Mouse (Mus musculus): ENCODE measurements around the gene Zar1. TPM values are rescaled to one million over a fixed set of nuclear protein-coding genes. Genes with fewer than 3 reads are reported as not detected.
"Not testable (repeated sequence)": the region's sequence is repeated elsewhere in the genome, so short reads cannot be mapped to it uniquely, and the experiment has no call there.

Gene Zar1
- polyA plus RNA-seq, 1 experiment from 2014 or later, result 3.8 TPM

DNA sequence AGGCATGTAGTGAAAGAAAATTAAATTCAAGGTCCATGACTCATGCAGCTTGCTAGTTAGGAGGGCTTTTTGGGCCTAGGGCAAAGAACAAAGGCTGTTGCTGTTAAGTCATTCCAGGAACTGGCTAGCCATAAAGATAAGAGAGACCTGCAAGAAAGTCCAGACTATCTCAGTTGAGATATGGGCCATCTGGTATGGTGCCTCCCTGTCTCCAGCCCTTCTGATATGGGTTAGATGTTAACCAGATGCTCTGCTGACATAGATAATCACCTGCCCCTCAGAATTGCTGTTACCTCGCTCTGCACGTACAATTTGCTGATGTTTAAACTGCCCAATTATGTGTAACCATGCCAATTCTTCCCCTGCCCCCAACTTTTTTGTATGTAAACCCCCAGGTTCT, 17.9 kb downstream of the Zar1 start:
- ATAC-seq (ENCODE audit: low read depth); H3K9me3 ChIP-seq; H3K4me3 ChIP-seq; H3K4me2 ChIP-seq; H3K9ac ChIP-seq; H3K27ac ChIP-seq (replicated peaks); H3K36me3 ChIP-seq; H3K27me3 ChIP-seq: not testable (repeated sequence)
- WGBS, result 96% methylated on average over 2 of the region's 2 CpGs
- peaks cover 13% of the 10 kb centered on the region for H3K4me1 ChIP-seq (replicated peaks)

DNA sequence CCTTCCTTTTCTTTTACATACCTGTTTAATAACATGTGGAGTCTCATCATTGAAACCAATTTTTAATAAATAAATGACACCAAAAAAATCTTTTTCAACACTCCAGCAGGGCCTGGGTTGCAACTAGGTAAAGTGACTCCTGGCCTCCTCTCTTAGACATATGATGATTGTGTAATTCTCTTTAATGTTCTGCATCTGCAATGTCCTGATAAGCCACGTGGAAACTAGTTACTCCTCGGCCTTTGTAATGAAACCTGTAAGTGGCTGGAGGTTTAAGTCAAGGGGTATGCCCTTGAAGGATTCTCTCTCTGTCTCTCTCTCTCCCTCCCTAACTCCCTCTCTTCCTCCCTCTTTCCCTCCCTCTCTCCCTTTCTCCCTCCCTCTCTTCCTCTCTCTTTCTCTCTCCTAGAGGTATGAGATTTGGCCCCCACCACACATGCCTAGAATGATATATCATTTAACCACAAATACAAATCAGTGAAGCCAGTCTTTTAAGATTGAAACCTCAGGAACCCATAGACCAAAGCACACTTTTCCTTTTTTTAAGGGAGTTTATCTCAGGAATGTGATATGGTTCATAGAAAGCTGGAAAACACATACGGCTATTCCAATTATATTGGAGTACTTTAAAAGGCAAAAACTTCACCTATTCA, 20.0 kb downstream of the Zar1 start:
- H3K27ac ChIP-seq (replicated peaks), result no peak overlapping the region
- peaks cover 16% of the 10 kb centered on the region for H3K4me1 ChIP-seq (replicated peaks)
- no peak overlapping the region for H3K4me2 ChIP-seq
- no peak for ATAC-seq (ENCODE audit: low read depth)
- no peaks in the 10 kb centered on the region; the same call in 1 of the 2 replicates for H3K36me3 ChIP-seq
- H3K9me3 ChIP-seq, result no peaks in the 10 kb centered on the region
- 87% methylated on average over 3 of the region's 3 CpGs for WGBS
- H3K27me3 ChIP-seq, result no peaks in the 10 kb centered on the region
- H3K4me3 ChIP-seq, result no peak overlapping the region
- no peak overlapping the region for H3K9ac ChIP-seq

DNA sequence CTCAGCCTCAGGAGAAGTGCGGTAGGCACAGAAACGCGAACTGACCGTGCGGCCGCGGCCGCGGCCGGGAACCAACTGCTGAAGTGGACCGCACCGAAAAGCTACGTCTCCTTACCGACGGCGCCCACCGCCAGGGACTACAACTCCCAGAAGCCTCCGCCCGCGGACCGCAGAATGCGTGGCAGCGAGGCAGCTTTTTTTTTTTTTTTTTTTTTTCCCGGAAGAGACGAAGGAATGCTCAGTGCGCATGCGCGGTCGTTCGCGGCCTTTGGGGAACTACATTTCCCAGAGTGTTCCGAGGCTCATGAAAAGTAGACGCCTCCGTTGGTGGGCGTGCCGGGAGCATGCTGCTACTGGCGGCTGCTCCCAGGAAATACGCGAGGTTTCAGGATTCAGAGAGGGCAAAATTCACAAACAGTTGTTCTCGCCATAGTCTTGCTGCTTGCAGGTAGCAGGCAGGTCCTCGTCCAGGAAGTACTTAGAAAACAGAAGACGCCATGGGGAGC, 21.5 kb downstream of the Zar1 start, which contains the start of gene Nfxl1:
Nfxl1 (minus strand) TSS at position 141 of the 506 bp plus-strand sequence.
- peak; percentile 96 for ATAC-seq (ENCODE audit: low read depth)

DNA sequence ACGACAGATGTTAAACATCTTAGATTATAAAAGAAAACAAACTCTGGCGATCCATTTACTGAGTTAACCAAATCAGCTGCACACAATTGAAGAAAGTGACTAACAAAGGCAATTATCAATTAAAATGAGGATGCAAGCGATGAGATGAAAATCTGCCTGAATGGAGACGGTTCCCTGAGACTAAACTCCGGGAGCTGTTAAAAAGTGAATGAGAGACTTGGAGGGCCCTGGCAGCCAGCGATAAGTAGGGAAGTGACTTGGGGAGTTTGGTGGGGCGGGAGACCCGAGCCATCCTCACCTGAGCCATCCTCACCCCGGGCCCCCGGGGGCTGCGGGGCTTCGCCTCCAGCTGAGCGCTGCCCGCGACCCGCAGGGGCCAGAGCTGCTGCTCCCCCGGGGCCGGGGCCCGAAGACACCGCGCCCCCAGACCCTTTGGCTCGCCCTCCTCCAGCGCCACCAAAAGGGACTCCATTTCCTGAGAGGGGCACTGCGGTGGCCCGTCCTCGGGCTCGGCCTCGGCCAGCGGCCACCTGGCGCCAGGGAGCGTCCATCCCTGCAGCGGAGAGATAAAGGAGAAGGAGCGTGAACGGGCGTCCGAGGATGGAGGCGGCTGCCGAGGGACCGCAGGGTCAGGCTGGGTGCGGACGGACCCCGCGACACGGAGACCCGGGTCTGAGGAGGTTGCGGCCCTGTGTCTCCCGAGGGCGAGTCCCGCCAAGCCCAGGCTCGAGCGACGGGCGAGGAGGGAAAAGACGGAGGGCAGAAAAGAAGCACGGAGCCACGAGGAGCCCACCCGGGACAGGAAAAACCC, 22.1 kb downstream of the Zar1 start:
- H3K27ac ChIP-seq (replicated peaks), result peak overlapping the region; percentile 74
- H3K27me3 ChIP-seq, result no peaks in the 10 kb centered on the region
- H3K4me3 ChIP-seq, result peak overlapping the region; percentile 96
- peaks cover 13% of the 10 kb centered on the region for H3K4me1 ChIP-seq (replicated peaks)
- ATAC-seq (ENCODE audit: low read depth), result peak; percentile 86
- H3K9ac ChIP-seq, result peak overlapping the region; percentile 91
- peaks cover 9% of the 10 kb centered on the region for H3K36me3 ChIP-seq
- under 1% methylated on average over 57 of the region's 57 CpGs for WGBS
- no peaks in the 10 kb centered on the region for H3K9me3 ChIP-seq
- H3K4me2 ChIP-seq, result peak overlapping the region; percentile 91

More for the DNA sequence above, 21.5 kb downstream of the Zar1 start, which contains the start of gene Nfxl1:
- Histone ChIP-seq H3K27me3 (no peaks in the 10 kb centered on the region), H3K9ac (peak within 1 kb of the TSS; percentile 91), H3K4me1 (replicated peaks) (peaks cover 16% of the 10 kb centered on the region), H3K9me3 (no peaks in the 10 kb centered on the region), H3K36me3 (peaks cover 5% of the 10 kb centered on the region), H3K27ac (replicated peaks) (peak within 1 kb of the TSS; percentile 74), H3K4me3 (peak within 1 kb of the TSS; percentile 96), H3K4me2 (peak within 1 kb of the TSS; percentile 91)
- under 1% methylated on average over 42 of the region's 42 CpGs for WGBS

DNA sequence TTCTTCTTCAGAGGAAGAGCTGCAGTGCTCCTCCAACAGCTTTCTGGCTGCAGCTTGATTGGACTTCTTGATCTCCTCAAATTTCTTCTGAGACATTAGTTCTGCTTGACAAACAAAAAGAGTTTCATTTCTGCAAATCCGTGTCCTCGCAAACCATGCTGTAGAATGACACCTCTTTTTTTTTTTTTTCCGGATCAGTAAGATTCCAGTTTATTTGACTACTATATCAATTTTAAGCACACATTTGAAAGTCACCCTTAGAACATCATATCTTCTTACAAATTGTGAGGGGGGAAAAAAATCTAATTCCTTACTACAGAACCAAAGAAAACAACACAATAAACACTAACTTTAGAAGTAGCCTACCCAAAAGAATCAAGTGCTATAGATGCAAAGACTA, 24.8 kb downstream of the Zar1 start:
- no peak overlapping the region for H3K4me2 ChIP-seq
- H3K4me3 ChIP-seq, result no peak overlapping the region
- no peaks in the 10 kb centered on the region for H3K27me3 ChIP-seq
- 73% methylated on average over 3 of the region's 3 CpGs for WGBS
- no peak overlapping the region for H3K27ac ChIP-seq (replicated peaks)
- no peak for ATAC-seq (ENCODE audit: low read depth)
- peaks cover 13% of the 10 kb centered on the region for H3K4me1 ChIP-seq (replicated peaks)
- H3K9me3 ChIP-seq, result no peaks in the 10 kb centered on the region
- peaks cover 18% of the 10 kb centered on the region for H3K36me3 ChIP-seq
- no peak overlapping the region for H3K9ac ChIP-seq

DNA sequence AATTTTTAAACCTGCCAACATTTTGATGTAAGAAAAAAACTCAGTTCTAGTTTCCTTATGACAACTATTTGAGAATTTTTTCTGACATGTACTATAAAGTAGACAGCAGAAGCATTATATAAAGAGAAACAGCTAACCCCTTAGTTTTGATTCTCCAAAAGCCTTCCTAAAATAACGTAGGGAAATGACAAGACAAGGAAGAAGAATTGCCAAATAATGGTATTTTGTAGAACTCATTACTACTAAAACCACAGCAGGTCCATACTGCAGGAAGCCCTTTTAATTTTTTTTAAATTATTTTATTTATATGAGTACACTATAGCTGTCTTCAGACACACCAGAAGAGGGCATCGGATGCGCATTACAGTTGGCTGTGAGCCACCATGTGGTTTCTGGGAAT, 29.8 kb downstream of the Zar1 start:
- Histone ChIP-seq H3K4me3 (no peak overlapping the region), H3K4me2 (no peak overlapping the region), H3K27ac (replicated peaks) (no peak overlapping the region), H3K36me3 (peaks cover 26% of the 10 kb centered on the region), H3K9me3 (no peaks in the 10 kb centered on the region), H3K27me3 (no peaks in the 10 kb centered on the region), H3K4me1 (replicated peaks) (no peaks in the 10 kb centered on the region), H3K9ac (no peak overlapping the region)
- WGBS, result 90% methylated on average over 3 of the region's 3 CpGs
- no peak for ATAC-seq (ENCODE audit: low read depth)

DNA sequence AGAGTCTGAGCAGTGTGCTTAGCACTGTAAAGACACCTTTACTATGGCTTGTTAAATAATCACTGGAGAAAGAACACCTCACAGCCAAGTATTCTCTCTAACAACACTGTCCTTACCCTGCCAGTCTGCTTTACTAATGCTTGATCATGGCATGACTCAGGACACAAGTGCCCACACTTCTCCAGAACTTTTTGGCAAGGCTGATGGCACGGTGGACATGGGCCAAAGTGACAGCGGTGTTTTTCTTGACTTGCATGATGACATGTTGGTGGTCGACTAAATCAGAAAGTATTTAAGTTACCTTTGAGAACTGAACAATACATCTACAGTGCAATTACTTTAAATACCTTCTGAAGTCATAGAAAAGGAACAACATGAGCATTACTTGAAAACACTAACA, 52.2 kb downstream of the Zar1 start:
- H3K27ac ChIP-seq (replicated peaks), result no peak overlapping the region
- no peaks in the 10 kb centered on the region for H3K9me3 ChIP-seq
- no peak overlapping the region for H3K4me3 ChIP-seq
- ATAC-seq (ENCODE audit: low read depth), result no peak
- H3K9ac ChIP-seq, result no peak overlapping the region
- no peaks in the 10 kb centered on the region for H3K27me3 ChIP-seq
- H3K36me3 ChIP-seq, result peaks cover 46% of the 10 kb centered on the region
- H3K4me1 ChIP-seq (replicated peaks), result no peaks in the 10 kb centered on the region
- H3K4me2 ChIP-seq, result no peak overlapping the region
- 95% methylated on average over 3 of the region's 3 CpGs for WGBS

Other genes with a start within 250 kb of the Zar1 start
- 1.9 and 2.0 TPM in 2 replicates for gene Corin, start 76.8 kb downstream of the Zar1 start, polyA plus RNA-seq (2015; fragmentation: Nextera tagmentation; extraction: Ambion mirVana)
- gene Nfxl1, start 21.6 kb downstream of the Zar1 start, polyA plus RNA-seq (2015; fragmentation: Nextera tagmentation; extraction: Ambion mirVana), result 13.7 and 15.2 TPM in 2 replicates
- 10.5 and 10.8 TPM in 2 replicates for gene Gm5868, start 6.3 kb upstream of the Zar1 start, polyA plus RNA-seq (2015; fragmentation: Nextera tagmentation; extraction: Ambion mirVana)
- not detected in 2 replicates for gene Cnga1, start 63.0 kb upstream of the Zar1 start, polyA plus RNA-seq (2015; fragmentation: Nextera tagmentation; extraction: Ambion mirVana)
- gene Nipal1, start 66.5 kb upstream of the Zar1 start, polyA plus RNA-seq (2015; fragmentation: Nextera tagmentation; extraction: Ambion mirVana), result 1.2 and 1.9 TPM in 2 replicates
- 0.08 and 0.11 TPM in 2 replicates for gene Txk, start 171.5 kb upstream of the Zar1 start, polyA plus RNA-seq (2015; fragmentation: Nextera tagmentation; extraction: Ambion mirVana)